Mouse (Mus musculus): Measurements from ENCODE around the gene Rims1. TPM values are rescaled to one million over a fixed set of nuclear protein-coding genes. Genes with fewer than 3 reads are reported as not detected.

Gene Rims1
- total RNA-seq, 2 experiments from 2014 or later, result 0.25 TPM; not detected in 1

DNA sequence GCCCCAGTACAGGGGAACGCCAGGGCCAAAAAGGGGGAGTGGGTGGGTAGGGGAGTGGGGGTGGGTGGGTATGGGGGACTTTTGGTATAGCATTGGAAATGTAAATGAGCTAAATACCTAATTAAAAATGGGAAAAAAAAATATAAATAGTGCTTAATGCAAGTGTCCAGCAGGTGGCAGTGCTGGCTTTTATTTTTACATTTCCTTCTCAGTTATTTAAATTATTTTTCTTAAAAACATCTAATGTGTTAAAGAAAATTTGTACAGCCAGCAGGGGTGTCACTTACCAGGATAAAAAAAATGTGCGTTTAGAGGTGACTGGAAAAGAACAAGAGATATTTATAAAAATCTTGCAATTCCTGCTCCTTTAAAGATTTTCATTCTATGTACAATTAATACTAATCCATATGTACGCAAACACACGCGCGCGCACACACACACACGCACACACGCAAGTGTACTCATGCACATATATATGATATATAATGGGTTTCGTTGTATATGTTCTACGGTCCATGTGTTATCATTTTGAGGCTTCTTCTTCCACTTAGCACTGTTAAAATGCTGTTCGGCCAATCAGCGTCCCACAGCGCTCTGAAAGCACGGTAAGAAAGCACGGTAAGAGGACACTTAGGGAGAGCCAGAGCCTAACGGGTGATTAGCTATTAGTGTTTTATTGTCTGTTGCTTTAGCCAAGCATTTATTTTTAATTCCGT, 201.3 kb downstream of the Rims1 start:
- Histone ChIP-seq H3K4me3 (no peak overlapping the region), H3K27ac (no peak overlapping the region)
- TF ChIP-seq CTCF (IDR thresholded peaks at IDR 0.05), result peak; percentile 57
- DNase-seq, result no peak
- intact Hi-C loops (cut with DNase I), result loop anchor here (5.0 kb wide), 1 partner anchor 538 kb away; no protein-coding TSS in a partner anchor

DNA sequence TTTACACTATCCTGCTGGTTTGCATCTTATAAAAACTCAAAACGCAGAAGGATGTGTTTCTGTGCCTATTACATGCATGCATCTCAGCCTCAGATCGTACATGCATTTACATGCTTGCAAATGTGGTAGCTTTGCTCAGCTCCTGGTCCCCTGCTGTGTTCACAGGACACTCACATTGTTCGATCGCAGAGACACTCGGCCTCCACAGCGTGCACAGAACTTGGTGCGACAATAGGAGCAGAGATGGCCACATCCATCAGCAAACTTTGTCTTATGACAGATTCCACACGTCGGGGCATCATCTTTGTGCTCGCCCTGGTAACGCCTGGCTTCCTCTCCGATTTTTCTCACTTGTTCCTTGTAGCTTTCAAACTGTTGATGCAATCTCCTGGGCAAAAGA, 209.6 kb downstream of the Rims1 start:
- TF ChIP-seq CTCF (IDR thresholded peaks at IDR 0.05), result no peak
- intact Hi-C loops (cut with DNase I), result no loop called here
- H3K27ac ChIP-seq, result no peak overlapping the region
- no peak for DNase-seq
- no peak overlapping the region for H3K4me3 ChIP-seq

DNA sequence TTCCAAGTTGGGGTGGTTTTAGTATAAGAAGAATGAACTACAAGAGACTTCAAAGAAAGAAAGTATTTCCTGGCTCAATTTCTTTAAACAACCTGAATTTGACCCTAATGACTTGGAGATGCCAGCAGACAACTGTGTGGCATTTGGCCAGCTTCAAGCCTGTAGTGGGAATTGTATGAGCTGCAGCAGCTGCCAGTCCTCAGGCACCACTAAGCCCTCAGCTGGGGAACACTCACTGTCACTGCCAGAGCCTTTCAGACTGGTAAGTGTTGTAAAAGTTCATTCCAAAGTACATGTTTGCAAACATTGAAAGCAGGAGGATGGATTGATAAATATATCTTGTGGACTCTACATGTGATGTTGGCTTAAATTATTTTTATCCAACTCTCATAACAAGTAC, 211.0 kb downstream of the Rims1 start:
- DNase-seq, result no peak
- TF ChIP-seq CTCF (IDR thresholded peaks at IDR 0.05), result no peak
- Histone ChIP-seq H3K27ac (no peak overlapping the region), H3K4me3 (no peak overlapping the region)
- intact Hi-C loops (cut with DNase I), result no loop called here

DNA sequence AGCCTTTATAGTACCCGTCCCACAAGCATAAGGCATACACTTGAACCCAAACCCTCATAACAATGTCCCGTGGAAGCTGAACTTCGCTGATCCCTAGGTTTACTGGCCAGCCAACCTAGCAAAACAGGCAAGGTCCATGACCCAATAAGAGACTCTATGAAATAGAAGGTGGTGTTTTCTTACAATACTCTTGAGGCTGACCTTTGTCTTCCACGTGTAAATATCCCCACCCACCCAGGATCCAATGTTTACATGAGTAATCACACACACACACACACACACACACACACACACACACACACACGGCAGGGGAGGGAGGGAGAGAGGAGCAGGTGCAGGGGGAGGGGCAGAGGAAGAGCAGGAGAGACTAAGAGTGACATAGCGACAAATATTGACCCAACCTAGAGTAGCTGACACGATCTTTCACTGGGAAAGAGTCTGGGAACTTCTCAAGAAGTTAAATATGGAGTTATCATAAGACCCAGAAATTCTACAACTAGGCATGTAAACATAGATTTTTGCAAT, 217.9 kb downstream of the Rims1 start:
- TF ChIP-seq CTCF (IDR thresholded peaks at IDR 0.05), result no peak
- no peak for DNase-seq
- Histone ChIP-seq H3K4me3 (no peak overlapping the region), H3K27ac (no peak overlapping the region)
- intact Hi-C loops (cut with DNase I), result no loop called here

DNA sequence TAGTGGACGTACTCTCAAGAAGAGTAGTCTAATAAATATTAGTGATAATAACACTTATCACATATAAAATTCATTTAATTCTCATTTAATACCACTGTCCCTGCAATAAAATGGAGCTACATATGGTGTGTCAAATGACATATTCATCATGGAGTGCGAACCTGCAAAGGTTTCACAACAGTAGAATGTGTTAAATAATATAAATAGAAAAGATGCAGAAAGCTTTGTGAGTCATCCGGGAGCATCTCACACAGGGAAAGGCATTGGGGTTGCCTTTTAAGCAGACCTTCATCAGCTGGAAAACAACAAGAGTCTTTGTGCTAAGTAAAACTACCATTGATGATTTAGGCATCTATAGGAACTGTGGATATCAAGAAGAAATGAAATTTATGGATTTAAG, 220.2 kb downstream of the Rims1 start:
- intact Hi-C loops (cut with DNase I), result no loop called here
- no peak for TF ChIP-seq CTCF (IDR thresholded peaks at IDR 0.05)
- no peak overlapping the region for H3K4me3 ChIP-seq
- no peak for DNase-seq
- no peak overlapping the region for H3K27ac ChIP-seq

DNA sequence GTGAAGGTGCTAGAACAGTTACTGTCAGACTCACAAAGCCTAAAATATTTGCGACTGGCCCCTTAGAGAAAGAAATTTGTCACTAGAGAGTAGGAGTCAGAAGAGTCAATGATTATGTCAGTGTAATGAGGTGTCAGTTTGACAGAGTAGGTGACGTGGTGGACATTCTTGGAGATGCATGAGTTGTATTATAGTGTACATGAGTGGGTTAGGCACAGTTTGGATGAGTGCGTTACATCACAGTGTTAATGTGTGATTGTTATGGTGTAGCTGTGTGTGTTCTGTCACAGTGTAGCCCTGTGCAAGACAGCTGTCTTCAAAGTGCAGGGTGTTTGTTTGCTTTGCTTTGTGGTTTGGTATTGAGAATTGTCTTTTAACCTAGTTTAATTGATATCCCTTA, 226.3 kb downstream of the Rims1 start:
- intact Hi-C loops (cut with DNase I), result no loop called here
- no peak overlapping the region for H3K27ac ChIP-seq
- no peak for TF ChIP-seq CTCF (IDR thresholded peaks at IDR 0.05)
- H3K4me3 ChIP-seq, result no peak overlapping the region
- no peak for DNase-seq

DNA sequence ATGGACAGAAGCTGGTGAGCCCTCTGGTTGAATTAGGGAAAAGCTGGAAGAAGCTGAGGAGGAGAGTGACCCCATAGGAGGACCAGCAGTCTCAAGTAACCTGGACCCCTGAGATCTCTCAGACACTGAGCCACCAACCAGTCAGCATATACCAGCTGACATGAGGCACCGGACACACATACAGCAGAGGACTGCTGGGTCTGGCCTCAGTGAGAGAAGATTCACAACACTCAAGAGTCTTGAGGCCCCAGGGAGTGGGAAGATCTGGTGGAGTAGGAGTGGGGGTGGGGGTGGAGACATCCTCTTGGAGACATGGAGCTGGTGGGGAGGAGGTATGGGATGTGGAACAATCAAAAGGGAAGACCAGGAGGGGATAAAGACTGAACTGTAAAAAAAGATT, 233.1 kb downstream of the Rims1 start:
- intact Hi-C loops (cut with DNase I), result no loop called here
- Histone ChIP-seq H3K4me3 (no peak overlapping the region), H3K27ac (no peak overlapping the region)
- DNase-seq, result no peak
- TF ChIP-seq CTCF (IDR thresholded peaks at IDR 0.05), result no peak

DNA sequence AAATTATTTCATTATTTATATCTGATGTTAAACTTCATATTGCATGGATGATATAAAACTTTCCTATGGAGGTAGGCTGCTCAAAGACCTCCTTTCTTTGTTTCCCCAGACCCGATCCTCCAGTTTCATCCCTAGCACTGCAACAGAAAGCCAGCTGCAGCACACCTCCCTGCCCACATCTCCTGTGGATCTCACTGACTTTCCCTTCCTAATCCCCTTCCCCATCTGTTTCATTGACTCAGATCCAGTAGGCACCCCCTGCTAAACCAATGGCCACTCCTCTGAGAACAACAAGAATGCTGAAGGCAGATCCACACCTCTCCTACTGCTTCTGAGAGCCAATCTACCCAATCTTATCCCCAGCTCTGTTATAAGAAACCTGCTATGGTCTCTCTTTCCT, 259.5 kb downstream of the Rims1 start:
- no peak for TF ChIP-seq CTCF (IDR thresholded peaks at IDR 0.05)
- Histone ChIP-seq H3K27ac (no peak overlapping the region), H3K4me3 (no peak overlapping the region)
- intact Hi-C loops (cut with DNase I), result no loop called here
- no peak for DNase-seq

DNA sequence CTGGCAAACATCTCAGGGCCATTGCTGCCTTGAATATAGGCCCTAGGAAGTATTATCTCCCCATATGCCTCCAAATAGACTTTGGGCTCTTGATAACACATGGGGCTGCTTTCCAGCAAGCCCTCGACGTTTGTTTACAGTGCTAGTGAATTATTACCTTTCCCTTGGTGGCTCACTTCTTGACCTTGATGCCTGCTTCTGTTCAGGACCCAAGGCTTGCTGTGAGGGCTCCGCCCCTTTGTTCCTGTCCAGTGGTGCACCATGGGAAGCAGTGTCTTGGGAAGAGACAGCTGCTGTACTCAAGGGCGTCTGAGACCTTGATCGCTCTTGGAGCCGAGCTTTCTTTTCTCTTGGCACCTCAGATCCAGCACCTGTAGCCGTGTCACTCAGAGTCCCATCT, 267.7 kb downstream of the Rims1 start:
- DNase-seq, result no peak
- no peak overlapping the region for H3K4me3 ChIP-seq
- H3K27ac ChIP-seq, result no peak overlapping the region
- intact Hi-C loops (cut with DNase I), result no loop called here
- no peak for TF ChIP-seq CTCF (IDR thresholded peaks at IDR 0.05)

DNA sequence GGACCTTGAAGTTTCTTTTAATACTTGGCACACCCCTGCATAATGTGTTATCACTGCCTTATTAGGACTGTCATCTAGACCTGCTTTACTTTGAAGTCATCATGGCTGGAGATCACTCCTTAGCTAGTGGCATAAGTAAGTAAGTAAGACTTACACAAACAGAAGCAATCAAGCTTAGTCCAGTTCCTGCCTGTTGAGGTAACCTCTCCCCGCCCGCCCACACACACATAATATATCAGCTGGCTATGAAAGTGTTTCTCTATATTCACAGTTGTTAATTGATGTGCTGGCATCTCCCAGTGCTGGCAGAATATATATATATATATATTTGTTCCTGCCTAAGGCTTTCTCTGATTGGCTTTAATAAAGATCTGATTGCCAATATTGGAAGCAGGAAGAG, 269.0 kb downstream of the Rims1 start:
- intact Hi-C loops (cut with DNase I), result no loop called here
- no peak for TF ChIP-seq CTCF (IDR thresholded peaks at IDR 0.05)
- H3K4me3 ChIP-seq, result no peak overlapping the region
- DNase-seq, result no peak
- H3K27ac ChIP-seq, result no peak overlapping the region

DNA sequence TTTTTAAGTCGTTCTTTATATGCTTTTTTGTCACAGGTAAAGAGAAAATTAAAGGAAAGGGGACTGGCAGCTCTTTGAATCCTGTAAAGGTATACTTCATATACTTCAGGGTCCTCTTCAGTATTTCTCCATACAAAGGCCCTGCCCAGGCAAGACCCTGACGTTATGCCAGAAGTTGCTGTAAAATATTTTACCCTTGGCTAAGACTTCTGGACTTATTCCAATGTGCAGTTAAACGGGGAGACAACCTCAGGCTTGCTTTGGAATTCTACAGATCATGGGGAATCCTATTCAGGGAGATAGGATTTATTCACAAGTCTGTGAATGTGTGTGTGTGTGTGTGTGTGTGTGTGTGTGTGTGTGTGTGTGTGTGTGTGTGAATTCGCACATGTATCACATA, 270.7 kb downstream of the Rims1 start:
- no peak for TF ChIP-seq CTCF (IDR thresholded peaks at IDR 0.05)
- no peak for DNase-seq

DNA sequence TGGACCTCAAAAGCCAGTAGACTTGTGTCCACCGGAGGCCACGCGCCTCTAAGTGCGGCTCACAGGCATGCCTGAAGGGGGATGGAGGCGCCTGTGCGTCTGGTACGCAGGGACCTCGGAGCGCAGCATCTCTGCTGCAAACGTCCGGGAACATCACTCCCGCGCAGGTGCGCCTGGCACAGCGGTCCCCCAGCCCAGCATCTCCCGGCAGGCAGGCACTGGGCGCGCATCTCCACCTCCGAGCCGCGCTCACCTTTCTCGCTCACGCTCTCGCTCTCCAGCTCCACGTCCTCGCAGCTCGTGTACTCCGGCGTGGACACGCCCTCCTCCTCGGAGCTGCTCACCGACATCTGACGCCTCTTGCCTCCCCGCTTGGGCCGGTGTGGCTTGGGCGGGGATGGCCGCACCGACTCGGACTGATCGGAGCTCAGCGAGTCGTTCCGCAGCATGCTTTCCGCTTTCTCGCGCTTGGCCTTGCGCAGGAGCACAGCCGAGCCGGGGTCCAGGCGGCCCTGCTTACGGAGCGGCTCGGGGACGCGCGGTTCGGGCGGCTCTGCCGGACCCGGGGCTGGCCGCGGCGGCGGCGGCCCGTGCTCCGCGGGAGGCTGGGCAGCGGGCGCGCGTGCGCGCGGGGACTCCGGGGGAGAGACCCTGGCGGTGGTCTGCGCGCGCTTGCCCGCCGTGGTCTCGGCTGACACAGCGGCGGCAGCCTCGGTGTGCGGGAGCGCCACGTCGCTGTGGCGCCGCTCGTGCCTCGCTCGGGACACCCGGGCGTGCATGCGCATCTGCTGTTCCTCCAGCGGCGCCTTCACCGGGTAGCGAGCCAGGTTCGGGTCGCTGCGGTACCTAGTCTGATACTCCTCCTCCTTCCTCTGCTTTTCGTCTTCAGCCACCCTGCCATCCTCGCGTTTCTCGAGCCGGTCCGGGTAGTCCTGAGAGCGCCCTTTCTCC, 272.4 kb downstream of the Rims1 start:
- intact Hi-C loops (cut with DNase I), result no loop called here
- no peak for TF ChIP-seq CTCF (IDR thresholded peaks at IDR 0.05)
- H3K27ac ChIP-seq, result no peak overlapping the region
- peak overlapping the region; percentile 60 for H3K4me3 ChIP-seq
- no peak for DNase-seq

More for the DNA sequence above, 270.7 kb downstream of the Rims1 start:
- intact Hi-C loops (cut with DNase I), result no loop called here
- Histone ChIP-seq H3K4me3 (no peak overlapping the region), H3K27ac (no peak overlapping the region)

DNA sequence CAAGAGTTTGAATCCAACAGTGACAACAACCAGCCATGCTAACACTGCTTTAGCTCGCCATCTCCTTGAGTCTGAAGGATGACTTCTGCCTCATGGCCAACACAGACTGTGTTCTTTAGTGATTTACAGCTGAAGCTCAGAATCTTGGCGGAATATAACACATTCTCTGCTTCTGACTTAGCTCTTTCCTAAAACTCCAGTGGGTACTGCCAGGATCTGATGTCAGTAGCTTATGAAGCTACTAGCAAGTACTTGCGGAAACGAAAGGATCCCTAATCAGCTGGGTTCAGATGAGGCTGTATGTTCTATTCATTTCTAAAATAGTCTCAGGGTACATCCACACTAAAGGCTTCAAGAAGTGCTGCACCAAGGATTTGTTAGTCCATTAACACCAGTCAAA, 290.7 kb downstream of the Rims1 start:
- TF ChIP-seq CTCF (IDR thresholded peaks at IDR 0.05), result no peak
- H3K27ac ChIP-seq, result no peak overlapping the region
- intact Hi-C loops (cut with DNase I), result no loop called here
- no peak for DNase-seq
- no peak overlapping the region for H3K4me3 ChIP-seq

Data from gastrocnemius, adult 2 months (tissue).